Mouse (Mus musculus): Measurements from ENCODE around the gene Tmtc2. TPM values are rescaled to one million over a fixed set of nuclear protein-coding genes. Genes with fewer than 3 reads are reported as not detected.

Gene Tmtc2
- polyA plus RNA-seq, 1 experiment, result 16.7 TPM

- no peaks in the 10 kb centered on the region for H3K4me1 ChIP-seq (ENCODE audit: control insufficient read depth, insufficient read depth, low read length)
- H3K4me3 ChIP-seq (replicated peaks; ENCODE audit: insufficient read depth, low read depth, low read length), result no peak overlapping the region
- TF ChIP-seq CTCF (IDR thresholded peaks at IDR 0.05; ENCODE audit: borderline replicate concordance, insufficient read depth, low read depth, low read length), result no peak
- TF ChIP-seq POLR2A (IDR thresholded peaks at IDR 0.05; ENCODE audit: borderline replicate concordance, insufficient read depth, low read length), result no peak
- no peak overlapping the region for H3K27ac ChIP-seq (ENCODE audit: insufficient read depth, low read length)
- H3K27me3 ChIP-seq (ENCODE audit: control insufficient read depth, insufficient read depth, low read length), result no peaks in the 10 kb centered on the region
- DNase-seq, result no peak
- 82% methylated on average over 5 of the region's 5 CpGs for WGBS
These were observed 146.2 kb downstream of the Tmtc2 start for GRCm38 (mm10) chr10:105428080-105428479.

- DNase-seq, result no peak
- Histone ChIP-seq H3K27me3 (ENCODE audit: control insufficient read depth, insufficient read depth, low read length) (no peaks in the 10 kb centered on the region), H3K27ac (ENCODE audit: insufficient read depth, low read length) (no peak overlapping the region), H3K4me3 (replicated peaks; ENCODE audit: insufficient read depth, low read depth, low read length) (no peak overlapping the region), H3K4me1 (ENCODE audit: control insufficient read depth, insufficient read depth, low read length) (no peaks in the 10 kb centered on the region)
- TF ChIP-seq CTCF (IDR thresholded peaks at IDR 0.05; ENCODE audit: borderline replicate concordance, insufficient read depth, low read depth, low read length) (no peak), POLR2A (IDR thresholded peaks at IDR 0.05; ENCODE audit: borderline replicate concordance, insufficient read depth, low read length) (no peak)
- WGBS, result 91% methylated on average over 7 of the region's 7 CpGs
These were observed 146.6 kb downstream of the Tmtc2 start for GRCm38 (mm10) chr10:105427625-105428024.

- Histone ChIP-seq H3K4me3 (replicated peaks; ENCODE audit: insufficient read depth, low read depth, low read length) (no peak overlapping the region), H3K27ac (ENCODE audit: insufficient read depth, low read length) (no peak overlapping the region), H3K27me3 (ENCODE audit: control insufficient read depth, insufficient read depth, low read length) (no peaks in the 10 kb centered on the region), H3K4me1 (ENCODE audit: control insufficient read depth, insufficient read depth, low read length) (no peaks in the 10 kb centered on the region)
- TF ChIP-seq POLR2A (IDR thresholded peaks at IDR 0.05; ENCODE audit: borderline replicate concordance, insufficient read depth, low read length) (no peak), CTCF (IDR thresholded peaks at IDR 0.05; ENCODE audit: borderline replicate concordance, insufficient read depth, low read depth, low read length) (no peak)
- WGBS, result 96% methylated on average over 1 of the region's 1 CpGs
- DNase-seq, result no peak
These were observed 149.2 kb downstream of the Tmtc2 start for GRCm38 (mm10) chr10:105425052-105425451.

GRCm38 (mm10) chr10:105423187-105423586 is 151.1 kb downstream of the Tmtc2 start:
- no peak for DNase-seq
- Histone ChIP-seq H3K4me1 (ENCODE audit: control insufficient read depth, insufficient read depth, low read length) (no peaks in the 10 kb centered on the region; the same call in 1 of the 2 replicates), H3K27ac (ENCODE audit: insufficient read depth, low read length) (no peak overlapping the region), H3K27me3 (ENCODE audit: control insufficient read depth, insufficient read depth, low read length) (no peaks in the 10 kb centered on the region), H3K4me3 (replicated peaks; ENCODE audit: insufficient read depth, low read depth, low read length) (no peak overlapping the region)
- WGBS, result 92% methylated on average over 3 of the region's 3 CpGs
- TF ChIP-seq CTCF (IDR thresholded peaks at IDR 0.05; ENCODE audit: borderline replicate concordance, insufficient read depth, low read depth, low read length) (no peak), POLR2A (IDR thresholded peaks at IDR 0.05; ENCODE audit: borderline replicate concordance, insufficient read depth, low read length) (no peak)

GRCm38 (mm10) chr10:105417845-105418383 is 156.3 kb downstream of the Tmtc2 start:
- H3K27ac ChIP-seq (ENCODE audit: insufficient read depth, low read length), result no peak overlapping the region
- 69% methylated on average over 15 of the region's 15 CpGs for WGBS
- no peak for DNase-seq
- peaks cover 3% of the 10 kb centered on the region; the same call in 1 of the 2 replicates for H3K4me1 ChIP-seq (ENCODE audit: control insufficient read depth, insufficient read depth, low read length)
- no peak overlapping the region for H3K4me3 ChIP-seq (replicated peaks; ENCODE audit: insufficient read depth, low read depth, low read length)
- no peaks in the 10 kb centered on the region for H3K27me3 ChIP-seq (ENCODE audit: control insufficient read depth, insufficient read depth, low read length)
- no peak for TF ChIP-seq POLR2A (IDR thresholded peaks at IDR 0.05; ENCODE audit: borderline replicate concordance, insufficient read depth, low read length)
- TF ChIP-seq CTCF (IDR thresholded peaks at IDR 0.05; ENCODE audit: borderline replicate concordance, insufficient read depth, low read depth, low read length), result no peak

- H3K27me3 ChIP-seq (ENCODE audit: control insufficient read depth, insufficient read depth, low read length), result no peaks in the 10 kb centered on the region
- H3K4me1 ChIP-seq (ENCODE audit: control insufficient read depth, insufficient read depth, low read length), result peaks cover 3% of the 10 kb centered on the region; the same call in 1 of the 2 replicates
- DNase-seq, result no peak
- TF ChIP-seq CTCF (IDR thresholded peaks at IDR 0.05; ENCODE audit: borderline replicate concordance, insufficient read depth, low read depth, low read length) (no peak), POLR2A (IDR thresholded peaks at IDR 0.05; ENCODE audit: borderline replicate concordance, insufficient read depth, low read length) (no peak)
- no peak overlapping the region for H3K4me3 ChIP-seq (replicated peaks; ENCODE audit: insufficient read depth, low read depth, low read length)
- WGBS, result 95% methylated on average over 4 of the region's 4 CpGs
- no peak overlapping the region for H3K27ac ChIP-seq (ENCODE audit: insufficient read depth, low read length)
These were observed 157.7 kb downstream of the Tmtc2 start for GRCm38 (mm10) chr10:105416601-105417000.

- 94% methylated on average over 4 of the region's 4 CpGs for WGBS
- H3K27me3 ChIP-seq (ENCODE audit: control insufficient read depth, insufficient read depth, low read length), result no peaks in the 10 kb centered on the region
- TF ChIP-seq CTCF (IDR thresholded peaks at IDR 0.05; ENCODE audit: borderline replicate concordance, insufficient read depth, low read depth, low read length), result no peak
- no peak for TF ChIP-seq POLR2A (IDR thresholded peaks at IDR 0.05; ENCODE audit: borderline replicate concordance, insufficient read depth, low read length)
These were observed 168.3 kb downstream of the Tmtc2 start for GRCm38 (mm10) chr10:105405856-105406527.

GRCm38 (mm10) chr10:105403931-105404330 is 170.3 kb downstream of the Tmtc2 start:
- 79% methylated on average over 3 of the region's 3 CpGs for WGBS
- Histone ChIP-seq H3K27me3 (ENCODE audit: control insufficient read depth, insufficient read depth, low read length) (no peaks in the 10 kb centered on the region), H3K4me3 (replicated peaks; ENCODE audit: insufficient read depth, low read depth, low read length) (no peak overlapping the region), H3K27ac (ENCODE audit: insufficient read depth, low read length) (no peak overlapping the region), H3K4me1 (ENCODE audit: control insufficient read depth, insufficient read depth, low read length) (peaks cover 6% of the 10 kb centered on the region)
- DNase-seq, result no peak
- TF ChIP-seq CTCF (IDR thresholded peaks at IDR 0.05; ENCODE audit: borderline replicate concordance, insufficient read depth, low read depth, low read length) (no peak), POLR2A (IDR thresholded peaks at IDR 0.05; ENCODE audit: borderline replicate concordance, insufficient read depth, low read length) (no peak)

More at GRCm38 (mm10) chr10:105405856-105406527, 168.3 kb downstream of the Tmtc2 start:
- Histone ChIP-seq H3K27ac (ENCODE audit: insufficient read depth, low read length) (no peak overlapping the region), H3K4me3 (replicated peaks; ENCODE audit: insufficient read depth, low read depth, low read length) (no peak overlapping the region), H3K4me1 (ENCODE audit: control insufficient read depth, insufficient read depth, low read length) (peaks cover 9% of the 10 kb centered on the region)
- DNase-seq, result no peak
